Mouse (Mus musculus) 3134 (cell line): ENCODE results near the gene Rarg.

Source experiments
- DNase-seq: peaks from one replicate; pipeline ENCODE4 v3.0.0-alpha.2; 2011; ENCODE audit warnings: low spot score; ENCODE audit not compliant: insufficient read length; ENCODE audit errors: extremely low read depth

Gene Rarg

DNA sequence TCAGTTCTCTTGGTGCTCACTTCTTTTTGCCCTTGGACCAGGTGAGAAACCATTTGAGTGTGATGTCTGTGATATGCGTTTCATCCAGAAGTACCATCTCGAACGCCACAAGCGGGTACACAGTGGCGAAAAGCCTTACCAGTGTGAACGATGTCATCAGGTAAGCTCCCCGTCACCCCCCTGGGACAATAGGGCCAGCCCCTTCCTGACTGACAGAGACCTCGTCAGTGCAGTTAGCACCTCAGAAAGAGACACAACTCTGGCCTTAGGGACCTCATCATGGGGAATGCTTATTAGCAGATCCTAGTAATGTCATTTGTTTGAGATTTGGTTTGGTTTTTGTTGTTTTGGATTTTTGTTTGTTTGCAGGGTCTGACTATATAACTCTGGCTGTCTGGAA is 48.2 kb downstream of the Rarg start:
- no peak for DNase-seq

DNA sequence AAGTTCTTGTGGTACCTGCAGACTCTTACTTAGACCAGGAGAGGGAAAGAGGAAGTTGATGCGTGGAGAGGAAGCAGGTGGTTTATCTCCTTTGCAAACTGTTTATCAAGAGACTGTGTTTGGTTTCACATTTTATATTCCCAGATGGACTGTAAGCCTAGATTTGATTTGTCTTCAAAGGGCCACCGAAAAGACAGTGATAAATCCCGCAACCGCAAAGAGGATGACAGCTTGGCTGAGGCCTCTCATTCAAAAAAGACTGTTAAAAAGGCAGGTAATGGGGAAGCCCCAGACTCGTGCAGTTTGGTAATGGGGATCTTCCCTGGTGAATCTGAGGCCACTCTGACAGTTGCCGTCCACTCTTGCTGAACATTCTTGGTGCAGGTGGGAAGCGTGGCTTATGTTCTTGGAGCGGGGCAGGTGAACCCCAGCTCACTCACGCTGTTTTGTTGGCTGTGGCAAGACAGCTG is 49.2 kb downstream of the Rarg start:
- no peak for DNase-seq

DNA sequence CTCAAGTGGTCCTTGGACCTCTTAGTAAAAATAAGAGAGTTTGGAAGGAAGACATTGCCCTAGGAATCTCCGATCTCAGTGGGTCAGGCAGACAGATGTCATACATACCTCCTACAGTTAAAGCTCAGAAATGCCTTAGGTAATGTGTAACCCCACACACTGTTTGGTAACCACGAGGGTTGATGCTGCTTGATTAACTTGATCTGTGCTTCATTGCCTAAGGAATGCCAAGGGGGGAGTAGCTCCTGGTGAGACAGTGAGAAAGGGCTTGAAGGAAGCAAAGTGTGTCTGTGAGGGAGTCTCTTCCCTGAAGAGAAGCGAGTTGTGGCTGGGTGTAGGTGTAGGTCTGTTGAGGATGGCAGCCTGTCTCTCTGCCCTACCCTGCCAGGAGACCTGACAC is 50.0 kb downstream of the Rarg start:
- no peak for DNase-seq

DNA sequence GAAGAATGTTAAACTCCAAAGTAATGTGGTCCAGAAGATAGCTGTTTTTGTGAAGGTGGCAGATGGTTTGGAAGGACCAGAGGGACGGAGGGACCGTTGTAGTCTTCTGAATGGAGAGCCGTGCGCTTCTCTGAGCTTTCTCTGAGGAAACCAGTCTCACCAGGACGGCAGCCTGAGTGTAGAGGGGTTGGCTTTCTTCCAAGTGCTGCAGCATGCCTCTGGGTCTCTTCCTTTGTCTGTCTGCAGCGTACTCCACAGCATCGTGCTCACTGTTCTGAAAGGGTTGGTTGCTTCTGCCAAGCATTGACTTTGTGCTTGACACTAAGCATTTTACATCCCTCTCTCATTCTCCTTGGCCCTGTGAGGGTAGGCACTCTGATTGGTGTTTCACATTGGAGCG is 51.5 kb downstream of the Rarg start:
- DNase-seq = no peak

DNA sequence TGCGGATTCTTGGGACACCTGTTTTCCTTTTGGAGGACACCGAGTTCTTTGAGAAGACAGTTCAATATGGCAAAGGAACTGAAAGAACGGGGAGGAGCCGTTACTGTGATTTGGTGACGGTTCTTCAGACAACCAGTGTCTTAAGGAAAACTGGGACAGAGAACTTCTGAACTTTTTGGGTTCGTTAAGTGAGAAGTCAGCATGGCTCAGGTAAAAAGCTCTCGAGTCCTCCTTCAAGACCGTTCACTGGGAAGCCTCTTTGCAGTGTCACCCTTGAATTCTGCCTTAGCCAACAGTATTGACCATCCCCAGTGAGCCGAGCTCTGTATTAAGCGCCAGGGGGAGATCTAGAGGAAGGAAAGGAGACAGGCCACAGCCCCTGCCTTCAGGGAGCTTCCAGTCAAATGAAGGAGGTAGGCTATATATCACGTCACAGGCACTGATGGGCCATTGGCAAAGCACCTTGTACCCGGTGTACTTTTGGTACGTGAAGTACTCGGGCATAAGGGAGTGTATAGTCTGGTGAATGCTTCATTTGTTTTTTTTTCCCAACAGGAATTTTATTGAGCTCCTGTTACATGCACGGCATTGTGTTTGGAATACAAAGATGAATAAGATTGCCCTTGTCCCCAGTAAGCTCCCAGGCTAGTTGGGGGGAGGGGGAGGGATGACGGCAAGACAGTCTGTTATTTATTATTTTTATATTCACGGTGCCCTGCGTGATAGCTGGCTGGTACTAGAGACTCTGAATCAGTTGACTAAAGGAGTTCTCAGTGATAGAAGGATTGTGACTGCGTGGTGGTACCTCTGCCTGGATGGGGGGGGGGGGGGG is 52.4 kb downstream of the Rarg start, which contains the start of gene Csad:
Gene Csad, minus strand, starts transcription at position 51 of the 832 bp plus-strand sequence.
- no peak for DNase-seq

DNA sequence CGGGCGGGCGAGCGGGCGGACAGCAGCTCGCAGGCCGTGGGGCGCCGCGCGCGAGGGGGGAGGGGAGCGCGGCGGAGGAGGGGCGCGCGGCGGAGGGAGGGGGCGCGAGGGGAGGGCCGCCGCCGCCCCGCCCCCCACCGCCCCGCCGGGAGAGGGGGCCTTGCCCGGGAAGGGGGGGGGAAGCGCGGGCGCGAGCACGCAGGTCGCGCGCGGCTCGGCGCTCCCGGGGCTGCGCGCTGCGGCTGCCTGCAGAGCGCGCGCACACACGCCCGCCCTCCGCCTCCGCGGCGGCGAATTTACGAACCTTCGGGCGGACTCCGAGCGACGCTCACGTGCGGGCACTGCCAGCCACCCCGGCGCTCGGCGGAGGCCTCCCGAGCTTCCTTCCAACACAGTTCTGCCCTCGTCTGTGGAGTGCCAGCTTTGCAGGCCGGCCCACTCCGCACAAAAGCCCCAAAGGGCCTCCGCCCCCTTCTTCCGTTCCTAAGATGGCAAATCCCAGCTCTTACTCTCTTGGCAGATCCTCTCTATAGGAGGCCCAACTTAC is 53.4 kb downstream of the Rarg start:
- peak; percentile 83 for DNase-seq

DNA sequence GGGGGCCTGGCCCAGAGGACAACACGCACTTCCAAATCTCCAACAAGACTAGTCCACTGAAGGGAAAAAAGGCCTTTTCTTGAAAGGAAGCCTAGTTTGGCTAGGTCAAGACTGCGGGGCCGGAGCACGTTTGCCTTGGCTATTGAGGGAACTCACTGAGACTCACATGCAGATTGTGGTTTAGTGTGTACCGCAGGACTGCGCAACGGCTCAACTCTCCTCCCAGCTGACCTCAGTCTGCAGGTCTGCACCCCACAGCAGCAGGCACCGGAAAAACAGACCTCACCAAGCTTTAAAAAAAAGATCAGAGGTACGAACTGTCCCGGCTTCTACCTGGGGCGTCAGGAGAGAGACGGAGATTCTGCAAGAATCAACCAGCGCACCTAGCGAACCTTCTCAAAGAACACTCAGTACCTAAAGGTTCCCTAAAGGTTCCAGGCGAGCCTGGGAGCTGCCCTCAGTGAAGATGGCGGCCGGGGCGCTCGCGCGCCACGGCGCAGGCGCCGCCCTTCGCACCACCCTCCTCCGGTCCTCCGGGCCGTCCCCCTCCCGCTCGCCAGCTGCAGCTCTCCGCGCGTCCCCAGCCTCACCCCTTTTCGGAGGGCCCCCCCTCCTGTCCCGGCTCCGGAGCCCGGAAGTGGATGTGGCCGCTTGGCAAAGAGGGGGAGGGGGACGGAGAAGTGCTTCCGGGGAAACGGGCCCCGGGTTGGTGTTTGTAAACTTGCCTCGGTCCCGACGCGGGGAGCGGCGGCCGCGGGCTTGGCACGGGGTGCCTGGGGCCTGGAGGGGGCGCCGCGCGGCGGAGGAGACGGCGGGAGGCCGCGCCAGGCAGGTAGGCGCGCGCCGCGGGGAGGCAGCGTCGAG is 54.1 kb downstream of the Rarg start, which contains the start of gene Zfp740:
Gene Zfp740, plus strand, starts transcription at position 279 of the 864 bp plus-strand sequence.
- peak; percentile 98 for DNase-seq

DNA sequence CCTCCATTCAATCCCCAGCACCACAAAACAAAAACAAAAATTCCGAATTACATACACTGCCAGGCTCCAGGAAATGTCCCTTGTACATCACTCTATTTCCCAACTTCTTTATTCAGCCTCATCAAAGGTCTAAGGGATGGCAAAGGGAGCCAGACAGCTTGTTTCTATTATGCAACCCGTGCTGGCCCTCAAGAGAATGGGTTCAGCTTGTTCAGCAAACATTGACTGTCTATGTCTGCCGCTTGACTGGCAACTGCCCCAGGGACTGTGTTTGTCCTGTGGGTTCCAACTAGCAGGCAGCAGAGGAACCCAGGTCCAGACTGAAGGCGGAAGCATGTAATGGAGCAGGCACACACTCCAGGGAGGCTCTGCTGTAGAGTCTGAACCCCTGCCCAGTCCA is 58.5 kb downstream of the Rarg start:
- no peak for DNase-seq

DNA sequence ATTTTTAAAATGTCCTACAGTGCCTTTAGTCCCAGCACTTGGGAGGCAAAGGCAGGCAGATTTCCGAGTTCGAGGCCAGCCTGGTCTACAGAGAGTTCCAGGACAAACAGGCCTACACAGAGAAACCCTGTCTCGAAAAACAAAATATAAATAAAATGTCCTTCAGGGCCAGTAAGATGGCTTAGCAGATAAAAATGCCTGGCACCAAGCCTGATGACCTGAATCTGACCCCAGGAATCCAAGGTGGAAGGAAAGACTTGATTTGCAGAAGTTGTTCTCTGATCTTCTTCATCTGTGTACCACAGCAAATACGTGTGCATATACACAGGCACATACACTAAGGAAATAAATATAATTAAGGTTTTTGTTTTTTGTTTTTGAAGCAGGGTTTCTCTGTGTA is 61.9 kb downstream of the Rarg start:
- no peak for DNase-seq

DNA sequence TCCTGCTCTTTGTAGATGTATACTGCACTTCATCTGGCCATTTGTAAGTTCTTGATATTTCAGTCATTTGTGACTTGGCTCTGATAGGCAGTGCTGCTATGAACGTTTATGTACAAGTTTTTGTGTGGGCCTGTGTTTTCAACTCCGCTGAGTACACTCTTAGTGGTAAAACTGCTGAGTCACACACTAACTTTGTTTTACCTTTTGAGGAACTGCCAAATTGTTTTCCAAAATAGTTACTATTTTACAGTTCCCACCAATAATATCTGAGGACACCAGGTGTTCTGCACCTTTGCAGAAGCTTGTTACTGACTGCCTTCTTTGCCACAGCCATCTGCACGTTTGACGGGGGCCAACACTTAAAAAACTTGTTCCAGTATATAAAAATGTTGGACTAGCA is 62.9 kb downstream of the Rarg start:
- no peak for DNase-seq

DNA sequence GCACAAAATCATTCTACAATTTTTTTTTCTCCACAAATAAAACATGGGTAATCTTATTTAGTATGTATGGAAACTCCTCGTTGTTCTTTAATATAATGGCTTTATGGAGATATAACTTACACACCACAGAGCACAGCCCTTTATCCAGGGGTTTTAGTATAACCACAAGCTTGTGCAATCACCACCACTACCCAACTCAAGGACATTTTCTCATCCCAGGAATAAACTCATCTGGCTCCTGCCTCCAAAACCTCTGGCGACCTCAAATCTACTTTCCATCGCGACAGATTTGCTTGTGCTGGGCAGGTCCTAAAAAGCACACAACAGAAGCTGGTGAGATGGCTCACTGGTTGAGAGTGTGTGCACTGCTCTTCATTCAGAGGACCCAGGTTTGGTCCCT is 63.7 kb downstream of the Rarg start:
- DNase-seq = no peak

DNA sequence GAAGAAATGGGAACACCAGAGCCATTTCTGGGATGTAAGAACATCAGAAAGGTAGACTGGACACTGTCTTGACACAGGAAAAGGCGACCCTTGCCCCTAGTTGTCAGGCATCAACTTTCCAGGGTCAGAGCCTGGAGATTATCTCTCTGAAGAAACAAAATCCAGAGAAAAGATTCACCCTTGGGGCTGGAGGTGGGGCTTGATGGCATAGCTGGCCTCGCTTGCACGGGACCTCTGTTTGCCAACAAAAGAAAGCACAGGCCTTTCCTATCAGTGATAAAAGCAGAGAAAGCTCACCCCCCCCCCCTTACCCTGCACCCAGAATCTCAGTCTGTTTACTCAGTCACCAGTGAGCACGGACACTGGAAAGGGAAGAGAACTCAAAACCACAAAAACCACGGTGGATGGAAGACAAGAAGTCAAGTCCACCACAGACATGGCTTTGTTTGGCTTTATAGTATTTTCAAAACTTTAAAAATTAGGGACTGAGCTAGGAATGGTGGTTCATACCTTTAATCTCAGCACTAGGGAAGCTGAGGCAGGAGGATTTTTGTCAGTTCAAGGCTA is 64.4 kb downstream of the Rarg start:
- DNase-seq = no peak

DNA sequence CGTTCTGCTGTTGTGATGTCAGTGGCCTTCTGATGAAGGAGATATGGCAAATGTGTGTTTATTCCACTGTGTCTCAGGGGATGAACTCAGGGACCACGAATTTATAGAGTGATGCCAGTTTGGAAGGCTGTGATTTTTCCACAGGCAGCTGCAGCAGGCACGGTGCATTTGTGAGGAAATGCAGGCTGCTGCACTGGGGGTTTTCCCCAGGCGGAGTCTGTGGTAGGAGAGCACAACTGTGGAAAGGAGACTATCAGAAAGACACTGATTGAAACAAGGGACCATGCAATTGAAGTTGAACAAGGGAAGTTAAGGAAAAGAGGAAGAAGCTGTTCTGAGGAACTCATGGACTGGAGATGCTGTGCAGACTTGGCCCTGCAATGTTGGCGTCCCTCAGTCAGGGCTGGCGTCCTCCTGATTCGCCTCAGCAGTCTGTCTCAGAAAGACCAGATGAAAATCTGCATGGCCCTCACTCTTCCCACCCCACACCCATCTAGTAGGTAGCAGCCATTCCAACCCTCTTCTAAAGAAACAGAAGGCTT is 65.0 kb downstream of the Rarg start:
- no peak for DNase-seq

DNA sequence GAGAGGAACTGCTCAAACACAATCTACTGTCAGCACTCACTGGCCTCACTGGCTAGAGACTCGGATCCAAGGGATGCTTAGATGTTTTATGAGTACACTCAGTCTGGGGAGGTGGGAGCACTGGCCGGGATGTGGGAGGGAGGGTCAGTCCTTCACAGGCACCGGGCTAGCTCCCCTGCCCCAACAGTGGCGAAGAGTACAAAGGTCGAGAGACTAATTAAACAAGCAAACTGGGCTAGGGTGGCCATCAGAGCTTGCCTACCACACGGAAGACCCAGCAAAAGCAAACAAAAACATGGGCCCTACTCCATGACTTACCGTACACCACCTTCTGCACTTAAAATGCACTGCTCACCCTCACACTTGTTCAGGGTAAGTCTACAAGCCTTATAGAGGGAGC is 65.6 kb downstream of the Rarg start:
- DNase-seq = no peak

DNA sequence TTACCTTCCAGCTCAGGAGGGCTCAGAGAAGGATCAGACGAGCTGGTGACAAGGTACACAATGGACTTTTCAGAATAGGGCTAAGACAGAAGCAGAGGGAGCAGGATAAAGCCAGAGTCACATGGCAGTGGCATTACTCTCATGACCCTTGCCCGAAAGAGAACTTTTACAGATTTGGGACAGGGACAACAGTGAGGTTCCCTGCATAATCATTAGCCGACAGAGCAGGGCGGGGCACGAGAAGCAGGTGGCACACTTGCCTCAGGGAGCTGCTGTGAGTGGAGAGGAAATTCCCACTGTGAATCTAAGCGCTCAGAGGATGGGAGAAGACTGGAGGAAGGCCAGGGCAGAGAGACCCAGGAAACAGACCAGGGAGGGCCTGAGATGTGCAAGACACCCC is 68.4 kb downstream of the Rarg start:
- DNase-seq = no peak

DNA sequence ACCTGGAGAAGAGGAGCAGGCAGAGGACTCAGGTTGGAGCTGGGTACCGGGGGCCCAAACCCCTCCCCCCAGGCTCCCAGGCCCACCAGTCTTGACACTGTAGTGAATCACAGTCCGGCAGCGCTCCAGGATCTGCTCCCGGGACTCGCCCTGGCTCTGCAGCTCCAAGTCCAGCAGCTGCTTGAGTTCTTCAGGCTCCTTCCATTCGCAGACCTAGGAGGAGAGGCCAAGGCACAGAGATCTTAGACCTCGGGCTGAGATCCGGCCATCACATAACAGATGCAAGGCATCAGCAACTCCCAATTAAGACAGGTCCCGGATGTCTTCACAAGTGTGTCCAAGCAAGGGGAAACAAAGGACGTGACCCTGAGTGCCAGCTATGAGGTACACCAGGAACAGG is 69.2 kb downstream of the Rarg start:
- DNase-seq = no peak

DNA sequence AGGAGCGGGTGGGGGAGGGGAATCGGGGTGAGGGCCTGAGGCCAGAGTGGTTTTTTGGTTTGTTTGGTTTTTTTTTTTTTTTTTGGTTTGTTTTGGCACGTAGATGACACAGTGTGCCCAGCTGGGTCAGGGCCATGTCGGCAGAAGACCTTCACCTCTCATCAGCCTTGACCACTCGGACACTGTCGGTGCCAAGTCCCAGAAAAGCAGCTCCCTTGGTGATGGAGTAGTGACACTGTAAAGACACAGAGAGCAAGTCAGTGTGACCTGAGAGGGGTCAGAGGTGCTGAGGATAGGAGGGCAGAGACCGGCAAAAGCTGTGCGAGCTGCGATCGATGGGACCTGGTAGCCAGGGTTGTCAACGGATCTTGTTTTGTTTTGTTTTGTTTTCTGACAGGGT is 71.1 kb downstream of the Rarg start:
- DNase-seq = no peak
